Mouse (Mus musculus) neural tube, embryonic 11.5 days (tissue): ENCODE data around the gene Cks2. TPM values are rescaled to one million over a fixed set of nuclear protein-coding genes. Genes with fewer than 3 reads are reported as not detected.

Experiments used
- ATAC-seq: fragments of 200-750 bp; cut with Nextera tagmentation; 2 replicates; pipeline ENCODE4 v1.8.0; 2017; ENCODE audit warnings: moderate number of reproducible peaks, mild to moderate bottlenecking, moderate TSS enrichment, moderate library complexity; ENCODE audit not compliant: insufficient read depth, low FRiP score, low TSS enrichment
- DNase-seq: peaks from one replicate; pipeline ENCODE4 v3.0.0-alpha.2; 2015; ENCODE audit warnings: low spot score
- H3K27ac ChIP-seq: fragments of 300-500 bp; sonication (generic); 2 replicates; pipeline ENCODE4 v1.5.1; 2014; ENCODE audit warnings: low read depth, mild to moderate bottlenecking, low read length
- H3K27me3 ChIP-seq: fragments of 300-500 bp; sonication (generic); 2 replicates; pipeline ENCODE4 v1.6.1; 2014; ENCODE audit warnings: mild to moderate bottlenecking, low read length, mixed read lengths; ENCODE audit not compliant: control insufficient read depth, insufficient read depth
- H3K36me3 ChIP-seq: fragments of 300-500 bp; sonication (generic); 2 replicates; pipeline ENCODE4 v1.6.1; 2014; ENCODE audit warnings: mild to moderate bottlenecking, low read length, moderate library complexity, mixed read lengths; ENCODE audit not compliant: control insufficient read depth, insufficient read depth
- H3K4me1 ChIP-seq: fragments of 300-500 bp; sonication (generic); 2 replicates; pipeline ENCODE4 v1.6.1; 2014; ENCODE audit warnings: low read length, mixed read lengths; ENCODE audit not compliant: control insufficient read depth, insufficient read depth
- H3K4me2 ChIP-seq: fragments of 300-500 bp; sonication (generic); 2 replicates; pipeline ENCODE4 v1.6.1; 2014; ENCODE audit warnings: low read depth, mild to moderate bottlenecking, moderate library complexity
- H3K4me3 ChIP-seq: fragments of 300-500 bp; sonication (generic); 2 replicates; pipeline ENCODE4 v1.5.1; 2014; ENCODE audit warnings: low read depth, low read length
- H3K9ac ChIP-seq: fragments of 300-500 bp; sonication (generic); 2 replicates; pipeline ENCODE4 v1.6.1; 2014; ENCODE audit warnings: mild to moderate bottlenecking, low read length
- H3K9me3 ChIP-seq: fragments of 300-500 bp; sonication (generic); 2 replicates; pipeline ENCODE4 v1.6.1; 2016; ENCODE audit warnings: low read length; ENCODE audit not compliant: control insufficient read depth
- WGBS: fragments of 180-500 bp; shearing (Covaris S2); extraction: QIAGEN DNeasy Blood & Tissue Kit; methylation state at CpG from one replicate; pipeline ENCODE4 v1.1.7; 2014; 5-methylcytosine and 5-hydroxymethylcytosine counted together
- polyA plus RNA-seq: library from polyadenylated mRNA; unstranded; fragments of >200 nt; fragmentation: Nextera tagmentation; extraction: Ambion mirVana; gene quantifications from 2 replicates; pipeline ENCODE4 v1.2.1, GENCODE M21; 2014

The Cks2 gene
- polyA plus RNA-seq, 1 experiment from 2014 or later = 323 TPM

DNA sequence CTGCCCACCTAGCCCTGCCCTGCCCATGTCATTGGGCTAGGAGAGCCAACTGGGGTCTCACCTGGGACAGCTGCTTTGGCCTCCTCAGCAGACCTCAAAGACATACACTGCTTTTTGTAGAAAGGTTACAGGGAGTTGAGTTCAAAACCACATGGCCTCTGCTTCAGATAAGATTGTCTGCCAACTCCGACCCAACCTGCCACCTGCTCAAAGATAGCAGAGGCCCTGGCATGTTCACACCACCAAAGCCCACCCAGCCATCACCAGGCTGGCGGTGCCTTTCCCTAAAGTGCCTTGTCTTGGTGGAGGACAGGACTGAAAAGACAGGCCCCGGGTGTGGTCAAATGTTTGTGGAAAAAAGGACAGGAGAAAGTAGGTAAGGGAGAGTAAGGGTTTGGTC is 53.3 kb downstream of the Cks2 start:
- Histone ChIP-seq H3K4me2 (no peak overlapping the region), H3K9me3 (no peaks in the 10 kb centered on the region), H3K4me1 (no peaks in the 10 kb centered on the region), H3K36me3 (no peaks in the 10 kb centered on the region), H3K9ac (no peak overlapping the region), H3K27me3 (no peaks in the 10 kb centered on the region), H3K4me3 (no peak overlapping the region), H3K27ac (no peak overlapping the region)
- WGBS = 94% methylated on average over 3 of the region's 3 CpGs
- no peak for ATAC-seq
- no peak for DNase-seq

Other genes starting within 250 kb of the Cks2 start
- gene S1pr3, start 236.6 kb upstream of the Cks2 start, polyA plus RNA-seq = 52.2 and 55.8 TPM in 2 replicates
- 2.6 and 2.9 TPM in 2 replicates for gene Shc3, start 75.8 kb upstream of the Cks2 start, polyA plus RNA-seq
- 29.2 and 29.8 TPM in 2 replicates for gene Secisbp2, start 6.5 kb downstream of the Cks2 start, polyA plus RNA-seq
- gene Sema4d, start 148.5 kb downstream of the Cks2 start, polyA plus RNA-seq = 6.7 and 7.4 TPM in 2 replicates
- gene Gadd45g, start 201.4 kb downstream of the Cks2 start, polyA plus RNA-seq = 149 and 170 TPM in 2 replicates